Mouse (Mus musculus) thymus, adult 2 months (tissue): Measurements from ENCODE around the gene Ankrd11. TPM values are rescaled to one million over a fixed set of nuclear protein-coding genes. Genes with fewer than 3 reads are reported as not detected.
A peak's percentile ranks its signal among the peaks of the same experiment; 100 is the strongest.

Experiments
- DNase-seq: peaks from one replicate; pipeline ENCODE4 v3.0.0; 2021
- H3K27ac ChIP-seq: fragments of 200-500 bp; 2 replicates; pipeline ENCODE4 v1.5.1; 2012; ENCODE audit warnings: low read length, control low read depth; ENCODE audit not compliant: control insufficient read depth, insufficient read depth
- H3K27me3 ChIP-seq: fragments of 200-500 bp; 2 replicates; pipeline ENCODE4 v1.6.1; 2012; ENCODE audit warnings: mild to moderate bottlenecking, low read length, moderate library complexity, mixed read lengths; ENCODE audit not compliant: control insufficient read depth, insufficient read depth
- H3K36me3 ChIP-seq: fragments of 200-500 bp; 2 replicates; pipeline ENCODE4 v1.6.1; 2012; ENCODE audit warnings: mild to moderate bottlenecking, low read length, moderate library complexity; ENCODE audit not compliant: control insufficient read depth, insufficient read depth
- H3K4me1 ChIP-seq: fragments of 200-500 bp; replicated peaks from 2 replicates; pipeline ENCODE4 v1.6.1; 2012; ENCODE audit warnings: low read length; ENCODE audit not compliant: control insufficient read depth, insufficient read depth
- H3K4me3 ChIP-seq: fragments of 200-500 bp; 2 replicates; pipeline ENCODE4 v1.5.1; 2012; ENCODE audit warnings: mild to moderate bottlenecking, low read length, control low read depth, moderate library complexity; ENCODE audit not compliant: control insufficient read depth, insufficient read depth
- CTCF ChIP-seq: fragments of 200-500 bp; IDR thresholded peaks from 2 replicates; pipeline ENCODE4 v1.5.1; 2012; ENCODE audit warnings: mild to moderate bottlenecking, control low read depth, low read length, moderate library complexity, borderline replicate concordance; ENCODE audit not compliant: control insufficient read depth, poor library complexity, insufficient read depth; ENCODE audit errors: extremely low read depth
- POLR2A ChIP-seq: fragments of 200-500 bp; IDR thresholded peaks from 2 replicates; pipeline ENCODE4 v1.6.1; 2012; ENCODE audit warnings: mild to moderate bottlenecking, low read length, control low read depth, moderate library complexity; ENCODE audit not compliant: control insufficient read depth, poor library complexity, insufficient read depth; ENCODE audit errors: extremely low read depth
- WGBS: fragments of 180-500 bp; shearing (Covaris S2); methylation state at CpG from one replicate; pipeline ENCODE4 v1.1.7; 2018; 5-methylcytosine and 5-hydroxymethylcytosine counted together
- polyA plus RNA-seq: library from polyadenylated mRNA; depleted of rRNA; stranded (reverse); fragments of >200 nt; gene quantifications from 2 replicates; pipeline ENCODE4 v1.2.3, GENCODE M21; 2012

Gene Ankrd11
- polyA plus RNA-seq, 1 experiment: 118 TPM

DNA sequence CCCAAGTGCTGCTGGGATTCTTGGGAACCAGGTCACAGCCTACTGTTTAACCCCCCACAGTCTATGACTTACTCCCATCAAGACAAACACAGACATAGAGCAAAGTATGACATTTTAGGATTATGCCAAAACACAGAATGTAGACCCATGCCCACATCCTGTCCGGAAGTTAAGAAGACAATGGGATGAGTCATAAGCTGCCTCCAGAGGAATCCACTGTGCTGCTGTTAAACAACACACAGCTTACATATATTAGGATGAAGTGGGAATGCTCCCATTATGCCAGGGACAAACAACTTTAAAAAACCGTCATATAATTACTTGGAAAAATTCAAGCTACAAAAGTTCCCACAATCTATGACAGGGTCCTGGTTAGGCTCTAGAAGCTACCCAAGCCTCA is 52.1 kb downstream of the Ankrd11 start:
- DNase-seq: no peak
- H3K27me3 ChIP-seq: no peaks in the 10 kb centered on the region
- peaks cover 60% of the 10 kb centered on the region for H3K4me1 ChIP-seq
- TF ChIP-seq CTCF: no peak
- no peak for TF ChIP-seq POLR2A
- H3K4me3 ChIP-seq: no peak overlapping the region
- no peaks in the 10 kb centered on the region for H3K36me3 ChIP-seq
- peak overlapping the region; percentile 81 for H3K27ac ChIP-seq
- 59% methylated on average over 2 of the region's 2 CpGs for WGBS

DNA sequence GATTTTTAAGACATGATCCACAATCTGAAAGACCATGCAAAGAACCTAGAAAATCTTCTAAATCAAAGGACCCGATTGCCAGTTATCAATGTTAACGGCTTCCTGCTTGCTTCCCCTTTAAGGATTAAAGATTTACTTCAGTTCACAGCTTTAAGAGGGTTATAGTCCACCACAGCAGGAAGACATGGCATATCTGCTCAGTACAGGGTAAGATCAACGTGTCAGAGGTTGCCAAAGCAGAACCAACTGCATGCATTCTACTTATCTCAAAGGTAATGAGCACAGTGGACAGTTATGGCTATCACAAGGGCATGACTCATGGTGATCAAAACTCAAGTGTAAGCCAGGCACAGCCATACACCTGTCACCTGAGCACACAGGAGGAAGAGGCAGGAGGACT is 53.1 kb downstream of the Ankrd11 start:
- Histone ChIP-seq H3K36me3 (no peaks in the 10 kb centered on the region), H3K27ac (peak overlapping the region; percentile 77), H3K4me3 (no peak overlapping the region), H3K27me3 (no peaks in the 10 kb centered on the region), H3K4me1 (peaks cover 61% of the 10 kb centered on the region)
- TF ChIP-seq POLR2A: no peak
- no peak for TF ChIP-seq CTCF
- WGBS: 15% methylated on average over 3 of the region's 3 CpGs
- no peak for DNase-seq

DNA sequence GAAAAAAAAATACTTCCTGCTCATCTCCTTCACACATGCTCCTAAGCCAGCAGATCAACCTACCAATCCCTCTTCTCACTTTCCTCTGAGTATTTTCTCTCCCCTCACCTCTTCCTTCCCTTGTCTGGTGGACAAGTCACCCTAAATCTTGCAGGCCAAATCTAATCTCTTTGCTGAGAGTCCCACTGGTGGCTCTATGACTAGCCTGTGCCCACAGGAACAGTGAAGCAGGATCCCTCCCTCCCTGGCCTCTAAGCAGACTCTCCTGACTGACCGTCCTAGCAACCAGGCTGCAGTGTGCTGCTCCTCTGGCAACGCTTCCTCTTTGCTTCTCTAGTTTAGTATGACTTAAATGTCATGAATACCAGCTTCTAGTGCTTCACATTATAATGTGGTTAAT is 54.8 kb downstream of the Ankrd11 start:
- Histone ChIP-seq H3K27ac (peak overlapping the region; percentile 65), H3K27me3 (no peaks in the 10 kb centered on the region), H3K4me1 (peaks cover 54% of the 10 kb centered on the region), H3K36me3 (no peaks in the 10 kb centered on the region), H3K4me3 (no peak overlapping the region)
- WGBS: 37% methylated on average over 2 of the region's 2 CpGs
- no peak for TF ChIP-seq POLR2A
- no peak for TF ChIP-seq CTCF
- DNase-seq: no peak

DNA sequence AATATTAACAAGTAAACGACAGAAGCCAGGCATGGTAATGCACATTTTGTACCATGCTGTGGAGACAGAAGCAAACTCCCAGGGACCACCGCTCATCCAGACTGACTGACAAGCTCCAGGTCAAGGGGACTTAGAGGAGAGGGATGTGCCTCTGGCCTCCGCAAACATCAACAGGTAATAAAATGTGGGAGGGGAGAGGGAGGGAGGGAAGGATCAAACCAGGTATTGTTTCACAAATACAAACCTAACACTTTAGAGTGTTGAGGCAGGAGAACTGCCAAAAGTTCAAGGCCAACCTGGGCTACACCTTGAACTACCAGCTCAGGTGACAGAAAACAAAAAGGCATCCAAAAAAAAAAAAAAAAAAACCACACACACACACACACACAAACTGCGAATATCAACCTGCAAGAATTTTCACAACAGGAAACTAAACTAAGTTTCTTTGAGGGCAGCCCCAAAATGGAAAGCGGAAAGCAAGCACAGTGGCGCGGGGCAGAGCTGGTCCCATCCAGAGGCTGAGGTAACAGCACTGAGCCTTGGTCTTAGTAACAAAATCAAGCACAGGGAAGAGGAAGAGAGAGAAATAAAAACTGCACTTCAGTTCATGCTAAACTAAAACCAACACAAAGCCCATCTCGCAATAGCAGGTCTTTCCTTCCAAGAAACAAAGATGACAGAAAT is 55.4 kb downstream of the Ankrd11 start:
- Histone ChIP-seq H3K27me3 (no peaks in the 10 kb centered on the region), H3K4me3 (no peak overlapping the region), H3K4me1 (peaks cover 51% of the 10 kb centered on the region), H3K36me3 (no peaks in the 10 kb centered on the region), H3K27ac (peak overlapping the region; percentile 76)
- WGBS: 36% methylated on average over 8 of the region's 8 CpGs
- DNase-seq: peak; percentile 54
- TF ChIP-seq CTCF: no peak
- TF ChIP-seq POLR2A: no peak

DNA sequence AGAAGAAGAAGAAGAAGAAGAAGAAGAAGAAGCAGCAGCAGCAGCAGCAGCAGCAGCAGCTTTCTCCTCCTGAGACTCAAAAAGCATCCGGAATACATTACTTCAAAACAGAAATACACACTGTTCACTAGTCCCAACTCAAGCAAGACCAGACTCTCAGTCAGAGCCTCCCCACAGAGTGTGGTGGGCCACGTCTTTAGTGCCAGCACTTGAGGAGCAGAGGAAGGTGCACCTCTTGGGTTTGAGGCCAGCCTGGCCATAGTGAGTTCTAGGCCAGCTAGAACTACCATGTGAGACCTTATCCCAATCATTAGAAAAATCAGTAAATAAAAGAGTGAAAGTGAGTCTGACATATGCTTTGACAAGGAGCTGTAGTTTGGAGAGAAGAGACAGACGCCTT is 57.9 kb downstream of the Ankrd11 start:
- no peaks in the 10 kb centered on the region for H3K27me3 ChIP-seq
- no peak for DNase-seq
- no peak for TF ChIP-seq CTCF
- TF ChIP-seq POLR2A: no peak
- H3K36me3 ChIP-seq: no peaks in the 10 kb centered on the region
- H3K4me3 ChIP-seq: no peak overlapping the region
- H3K27ac ChIP-seq: 0 out of 2 replicates have a peak overlapping the region, but pooled peaks have one; percentile 43
- peaks cover 49% of the 10 kb centered on the region for H3K4me1 ChIP-seq
- WGBS: 81% methylated on average over 3 of the region's 3 CpGs

DNA sequence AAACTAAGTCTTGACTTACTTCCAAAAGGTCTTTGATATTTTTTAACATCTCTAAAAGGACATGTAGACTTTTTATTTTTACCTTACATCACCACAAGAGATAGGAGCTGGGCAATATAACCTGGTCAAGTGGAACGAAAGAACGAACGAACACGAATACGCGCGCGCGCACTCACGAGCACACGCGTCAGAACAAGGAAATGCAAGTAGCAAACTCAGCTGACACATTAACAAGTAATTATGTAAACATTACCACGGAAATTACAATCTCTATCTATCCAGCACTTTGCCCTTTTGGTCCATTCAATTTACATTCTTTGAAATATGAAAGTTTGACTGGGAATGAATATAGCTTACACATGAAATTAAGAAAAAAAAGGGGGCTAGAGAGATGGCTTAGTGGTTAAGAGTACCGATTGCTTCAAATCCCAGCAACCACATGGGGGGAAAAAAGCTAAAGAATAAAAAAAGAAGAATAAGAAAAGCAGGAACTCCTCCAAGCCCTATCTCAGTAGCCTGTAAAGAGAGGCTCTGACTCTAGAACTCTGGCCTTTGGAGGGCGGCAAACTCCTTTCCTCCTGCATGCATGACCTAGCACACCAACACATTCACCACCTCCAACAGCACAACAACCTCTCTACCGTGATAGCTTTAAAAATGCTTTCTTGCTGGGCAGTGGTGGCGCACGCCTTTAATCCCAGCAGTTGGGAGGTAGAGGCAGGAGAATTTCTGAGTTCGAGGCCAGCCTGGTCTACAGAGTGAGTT is 58.7 kb downstream of the Ankrd11 start:
- WGBS: 80% methylated on average over 19 of the region's 19 CpGs

More for the DNA sequence above, 58.7 kb downstream of the Ankrd11 start:
- no peak for TF ChIP-seq POLR2A
- no peak for TF ChIP-seq CTCF
- Histone ChIP-seq H3K27ac (no peak overlapping the region), H3K27me3 (no peaks in the 10 kb centered on the region), H3K4me1 (peaks cover 44% of the 10 kb centered on the region), H3K36me3 (no peaks in the 10 kb centered on the region), H3K4me3 (no peak overlapping the region)
- DNase-seq: peak; percentile 44
